Mouse (Mus musculus): ENCODE measurements at regions not wholly inside any gene's neighbourhood (a gene's known extent, or its start where the extent isn't known, plus 50 kb on each side); places are given as distances from the start of the nearest gene placed in this dataset.
"Not testable (repeated sequence)": the region's sequence is repeated elsewhere in the genome, so short reads cannot be mapped to it uniquely, and the experiment has no call there.

- H3K9me3 ChIP-seq (ENCODE audit: control insufficient read depth, low read length) = no peaks in the 10 kb centered on the region
- WGBS = 89% methylated on average over 10 of the region's 10 CpGs
- DNase-seq (ENCODE audit: low spot score) (no peak), ATAC-seq (replicated peaks; ENCODE audit: low FRiP score) (no peak)
- H3K27me3 ChIP-seq (ENCODE audit: control insufficient read depth, insufficient read depth, low read length) = no peaks in the 10 kb centered on the region
- no peaks in the 10 kb centered on the region for H3K36me3 ChIP-seq (ENCODE audit: control insufficient read depth, insufficient read depth, low read length)
- no peak overlapping the region for H3K4me2 ChIP-seq (ENCODE audit: low read depth, low read length, severe bottlenecking)
- H3K9ac ChIP-seq (ENCODE audit: low read length) = no peak overlapping the region
- peaks cover 6% of the 10 kb centered on the region; the same call in 1 of the 2 replicates for H3K4me1 ChIP-seq (replicated peaks; ENCODE audit: control insufficient read depth, insufficient read depth, low read length)
- no peak overlapping the region for H3K27ac ChIP-seq (ENCODE audit: low read depth, low read length)
- no peak overlapping the region for H3K4me3 ChIP-seq (ENCODE audit: low read depth, low read length)
Observed at GRCm38 (mm10) chr9:14056410-14057172, 218.3 kb upstream of the Sesn3 start.

- peaks cover 4% of the 10 kb centered on the region; the same call in 1 of the 2 replicates for H3K4me1 ChIP-seq (replicated peaks; ENCODE audit: control insufficient read depth, insufficient read depth, low read length)
- DNase-seq (ENCODE audit: low spot score) = peak; percentile 51
- H3K4me3 ChIP-seq (ENCODE audit: low read depth, low read length) = no peak overlapping the region
- WGBS = 11% methylated on average over 5 of the region's 5 CpGs
- H3K9ac ChIP-seq (ENCODE audit: low read length) = no peak overlapping the region
- H3K27ac ChIP-seq (ENCODE audit: low read depth, low read length) = peak overlapping the region; percentile 20; the same call in 1 of the 2 replicates
- H3K4me2 ChIP-seq (ENCODE audit: low read depth, low read length, severe bottlenecking) = no peak overlapping the region
- H3K36me3 ChIP-seq (ENCODE audit: control insufficient read depth, insufficient read depth, low read length) = no peaks in the 10 kb centered on the region
- H3K27me3 ChIP-seq (ENCODE audit: control insufficient read depth, insufficient read depth, low read length) = no peaks in the 10 kb centered on the region
- no peaks in the 10 kb centered on the region for H3K9me3 ChIP-seq (ENCODE audit: control insufficient read depth, low read length)
- ATAC-seq (replicated peaks; ENCODE audit: low FRiP score) = peak; percentile 75
Observed at GRCm38 (mm10) chr9:14058592-14059227, 216.2 kb upstream of the Sesn3 start.

GRCm38 (mm10) chr9:14059228-14059779, 215.6 kb upstream of the Sesn3 start:
- DNase-seq (ENCODE audit: low spot score) (no peak), ATAC-seq (replicated peaks; ENCODE audit: low FRiP score) (0 out of 2 replicates have a peak, but pooled peaks have one; percentile 33)
- no peak overlapping the region for H3K9ac ChIP-seq (ENCODE audit: low read length)
- WGBS = 30% methylated on average over 7 of the region's 7 CpGs
- peak overlapping the region; percentile 20; the same call in 1 of the 2 replicates for H3K27ac ChIP-seq (ENCODE audit: low read depth, low read length)
- H3K27me3 ChIP-seq (ENCODE audit: control insufficient read depth, insufficient read depth, low read length) = no peaks in the 10 kb centered on the region
- peaks cover 3% of the 10 kb centered on the region; the same call in 1 of the 2 replicates for H3K4me1 ChIP-seq (replicated peaks; ENCODE audit: control insufficient read depth, insufficient read depth, low read length)
- H3K4me2 ChIP-seq (ENCODE audit: low read depth, low read length, severe bottlenecking) = no peak overlapping the region
- no peak overlapping the region for H3K4me3 ChIP-seq (ENCODE audit: low read depth, low read length)
- no peaks in the 10 kb centered on the region for H3K36me3 ChIP-seq (ENCODE audit: control insufficient read depth, insufficient read depth, low read length)
- H3K9me3 ChIP-seq (ENCODE audit: control insufficient read depth, low read length) = no peaks in the 10 kb centered on the region

- WGBS = 88% methylated on average over 2 of the region's 2 CpGs
- H3K9me3 ChIP-seq (ENCODE audit: control insufficient read depth, low read length) = no peaks in the 10 kb centered on the region
- ATAC-seq (replicated peaks; ENCODE audit: low FRiP score) (no peak), DNase-seq (ENCODE audit: low spot score) (no peak)
- H3K27me3 ChIP-seq (ENCODE audit: control insufficient read depth, insufficient read depth, low read length) = no peaks in the 10 kb centered on the region
- H3K36me3 ChIP-seq (ENCODE audit: control insufficient read depth, insufficient read depth, low read length) = no peaks in the 10 kb centered on the region
- H3K27ac ChIP-seq (ENCODE audit: low read depth, low read length) = no peak overlapping the region
- H3K9ac ChIP-seq (ENCODE audit: low read length) = no peak overlapping the region
- H3K4me3 ChIP-seq (ENCODE audit: low read depth, low read length) = no peak overlapping the region
- peaks cover 3% of the 10 kb centered on the region; the same call in 1 of the 2 replicates for H3K4me1 ChIP-seq (replicated peaks; ENCODE audit: control insufficient read depth, insufficient read depth, low read length)
- H3K4me2 ChIP-seq (ENCODE audit: low read depth, low read length, severe bottlenecking) = no peak overlapping the region
Observed at GRCm38 (mm10) chr9:14060257-14060656, 214.6 kb upstream of the Sesn3 start.

- no peaks in the 10 kb centered on the region for H3K9me3 ChIP-seq (ENCODE audit: control insufficient read depth, low read length)
- ATAC-seq (replicated peaks; ENCODE audit: low FRiP score) = no peak
- no peak overlapping the region for H3K9ac ChIP-seq (ENCODE audit: low read length)
- WGBS = 79% methylated on average over 5 of the region's 5 CpGs
- H3K27me3 ChIP-seq (ENCODE audit: control insufficient read depth, insufficient read depth, low read length) = no peaks in the 10 kb centered on the region
- H3K4me1 ChIP-seq (replicated peaks; ENCODE audit: control insufficient read depth, insufficient read depth, low read length) = peaks cover 3% of the 10 kb centered on the region; the same call in 1 of the 2 replicates
- no peak overlapping the region for H3K4me2 ChIP-seq (ENCODE audit: low read depth, low read length, severe bottlenecking)
- no peak overlapping the region for H3K4me3 ChIP-seq (ENCODE audit: low read depth, low read length)
- no peaks in the 10 kb centered on the region for H3K36me3 ChIP-seq (ENCODE audit: control insufficient read depth, insufficient read depth, low read length)
- H3K27ac ChIP-seq (ENCODE audit: low read depth, low read length) = no peak overlapping the region
- no peak for DNase-seq (ENCODE audit: low spot score)
Observed at GRCm38 (mm10) chr9:14061389-14061788, 213.5 kb upstream of the Sesn3 start.

- Histone ChIP-seq H3K4me2 (ENCODE audit: low read depth, low read length, severe bottlenecking) (no peak overlapping the region), H3K9ac (ENCODE audit: low read length) (no peak overlapping the region), H3K4me3 (ENCODE audit: low read depth, low read length) (no peak overlapping the region), H3K4me1 (replicated peaks; ENCODE audit: control insufficient read depth, insufficient read depth, low read length) (peaks cover 3% of the 10 kb centered on the region; the same call in 1 of the 2 replicates), H3K27me3 (ENCODE audit: control insufficient read depth, insufficient read depth, low read length) (no peaks in the 10 kb centered on the region), H3K27ac (ENCODE audit: low read depth, low read length) (no peak overlapping the region), H3K36me3 (ENCODE audit: control insufficient read depth, insufficient read depth, low read length) (no peaks in the 10 kb centered on the region), H3K9me3 (ENCODE audit: control insufficient read depth, low read length) (no peaks in the 10 kb centered on the region)
- 82% methylated on average over 9 of the region's 9 CpGs for WGBS
- ATAC-seq (replicated peaks; ENCODE audit: low FRiP score) (no peak), DNase-seq (ENCODE audit: low spot score) (no peak)
Observed at GRCm38 (mm10) chr9:14061840-14062239, 213.0 kb upstream of the Sesn3 start.

GRCm38 (mm10) chr9:14062706-14063105, 212.2 kb upstream of the Sesn3 start:
- 91% methylated on average over 1 of the region's 1 CpGs for WGBS
- Histone ChIP-seq H3K27me3 (ENCODE audit: control insufficient read depth, insufficient read depth, low read length) (no peaks in the 10 kb centered on the region), H3K9me3 (ENCODE audit: control insufficient read depth, low read length) (no peaks in the 10 kb centered on the region), H3K36me3 (ENCODE audit: control insufficient read depth, insufficient read depth, low read length) (no peaks in the 10 kb centered on the region), H3K4me2 (ENCODE audit: low read depth, low read length, severe bottlenecking) (no peak overlapping the region), H3K4me3 (ENCODE audit: low read depth, low read length) (no peak overlapping the region), H3K9ac (ENCODE audit: low read length) (no peak overlapping the region), H3K27ac (ENCODE audit: low read depth, low read length) (no peak overlapping the region), H3K4me1 (replicated peaks; ENCODE audit: control insufficient read depth, insufficient read depth, low read length) (peaks cover 3% of the 10 kb centered on the region; the same call in 1 of the 2 replicates)
- DNase-seq (ENCODE audit: low spot score) = no peak
- ATAC-seq (replicated peaks; ENCODE audit: low FRiP score) = no peak

GRCm38 (mm10) chr9:14066741-14067140, 208.1 kb upstream of the Sesn3 start:
- H3K4me3 ChIP-seq (ENCODE audit: low read depth, low read length); H3K27ac ChIP-seq (ENCODE audit: low read depth, low read length); H3K9ac ChIP-seq (ENCODE audit: low read length); ATAC-seq (replicated peaks; ENCODE audit: low FRiP score); H3K36me3 ChIP-seq (ENCODE audit: control insufficient read depth, insufficient read depth, low read length); H3K9me3 ChIP-seq (ENCODE audit: control insufficient read depth, low read length); DNase-seq (ENCODE audit: low spot score); H3K27me3 ChIP-seq (ENCODE audit: control insufficient read depth, insufficient read depth, low read length); H3K4me1 ChIP-seq (replicated peaks; ENCODE audit: control insufficient read depth, insufficient read depth, low read length); H3K4me2 ChIP-seq (ENCODE audit: low read depth, low read length, severe bottlenecking): not testable (repeated sequence)
- 90% methylated on average over 7 of the region's 7 CpGs for WGBS

Data from forebrain, embryonic 11.5 days (tissue).